Mouse (Mus musculus): Measurements from ENCODE around the gene Rab3il1.

DNA sequence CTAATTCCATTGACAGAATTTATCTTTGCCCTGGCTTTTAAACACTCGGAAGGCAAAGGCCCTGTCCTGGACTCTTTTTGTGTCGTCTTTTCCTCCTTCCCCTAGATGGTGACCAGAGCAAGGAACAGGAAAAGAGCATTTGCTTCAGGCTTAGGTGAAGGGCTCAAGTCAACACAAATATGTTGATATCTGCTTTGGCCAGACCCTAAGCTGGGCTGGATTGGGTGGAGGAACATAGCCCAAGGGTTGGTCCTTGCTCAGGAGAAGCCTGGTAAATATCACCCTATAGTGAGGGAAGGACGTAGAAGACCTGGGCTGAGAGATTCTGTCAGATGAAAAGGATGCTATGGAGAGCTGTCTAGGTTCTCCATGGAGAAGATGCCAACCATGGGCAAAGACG, 14.7 kb downstream of the Rab3il1 start:
- TF ChIP-seq POLR2A (IDR thresholded peaks at IDR 0.05; ENCODE audit: extremely low read depth, insufficient read depth, low read length): no peak
- TF ChIP-seq CTCF (IDR thresholded peaks at IDR 0.05; ENCODE audit: low read depth, low read length): no peak
